Mouse (Mus musculus) stomach, embryonic 14.5 days (tissue): ENCODE measurements at regions not wholly inside any gene's neighbourhood (a gene's known extent, or its start where the extent isn't known, plus 50 kb on each side); places are given as distances from the start of the nearest gene placed in this dataset.

Experiments used
- ATAC-seq: fragments of 200-750 bp; cut with Nextera tagmentation; 2 replicates; pipeline ENCODE4 v1.8.0; 2017; ENCODE audit warnings: low read depth, moderate TSS enrichment; ENCODE audit not compliant: insufficient number of reproducible peaks, insufficient read depth, low FRiP score
- H3K27ac ChIP-seq: fragments of 300-500 bp; sonication (generic); 2 replicates; pipeline ENCODE4 v1.5.1; 2014; ENCODE audit warnings: mild to moderate bottlenecking, low read length, moderate library complexity, mixed read lengths
- H3K27me3 ChIP-seq: fragments of 300-500 bp; sonication (generic); 2 replicates; pipeline ENCODE4 v1.6.1; 2014; ENCODE audit warnings: low read length, control low read depth, mixed read lengths; ENCODE audit not compliant: control insufficient read depth, insufficient read depth
- H3K36me3 ChIP-seq: fragments of 300-500 bp; sonication (generic); 2 replicates; pipeline ENCODE4 v1.6.1; 2014; ENCODE audit warnings: mild to moderate bottlenecking, control low read depth, low read length, moderate library complexity, mixed read lengths; ENCODE audit not compliant: control insufficient read depth, insufficient read depth
- H3K4me1 ChIP-seq: fragments of 300-500 bp; sonication (generic); 2 replicates; pipeline ENCODE4 v1.6.1; 2014; ENCODE audit warnings: low read length, control low read depth, mixed read lengths; ENCODE audit not compliant: control insufficient read depth, insufficient read depth
- H3K4me2 ChIP-seq: fragments of 300-500 bp; sonication (generic); replicated peaks from 2 replicates; pipeline ENCODE4 v1.6.1; 2014; ENCODE audit warnings: low read depth, low read length, control low read depth
- H3K4me3 ChIP-seq: fragments of 300-500 bp; sonication (generic); 2 replicates; pipeline ENCODE4 v1.5.1; 2014; ENCODE audit warnings: low read depth, low read length, control low read depth
- H3K9ac ChIP-seq: fragments of 300-500 bp; sonication (generic); replicated peaks from 2 replicates; pipeline ENCODE4 v1.6.1; 2014; ENCODE audit warnings: low read depth, mild to moderate bottlenecking, control low read depth, low read length, moderate library complexity, mixed read lengths
- H3K9me3 ChIP-seq: fragments of 300-500 bp; sonication (generic); 2 replicates; pipeline ENCODE4 v1.6.1; 2016; ENCODE audit warnings: low read depth, low read length, control low read depth; ENCODE audit not compliant: control insufficient read depth
- WGBS: fragments of 180-500 bp; shearing (Covaris S2); extraction: QIAGEN DNeasy Blood & Tissue Kit; methylation state at CpG from one replicate; pipeline ENCODE4 v1.1.7; 2014; 5-methylcytosine and 5-hydroxymethylcytosine counted together

GRCm38 (mm10) chr1:56072255-56072654 lies 565.0 kb downstream of the Hsfy2 start:
- no peak for ATAC-seq
- WGBS, result 76% methylated on average over 2 of the region's 2 CpGs
- H3K27ac ChIP-seq, result no peak overlapping the region
- H3K27me3 ChIP-seq, result no peaks in the 10 kb centered on the region
- H3K9me3 ChIP-seq, result no peaks in the 10 kb centered on the region
- H3K36me3 ChIP-seq, result no peaks in the 10 kb centered on the region
- no peak overlapping the region for H3K9ac ChIP-seq
- H3K4me2 ChIP-seq, result no peak overlapping the region
- H3K4me3 ChIP-seq, result no peak overlapping the region
- no peaks in the 10 kb centered on the region for H3K4me1 ChIP-seq

- H3K9ac ChIP-seq, result no peak overlapping the region
- H3K4me1 ChIP-seq, result no peaks in the 10 kb centered on the region
- no peak for ATAC-seq
- no peak overlapping the region for H3K4me3 ChIP-seq
- no peaks in the 10 kb centered on the region for H3K36me3 ChIP-seq
- H3K4me2 ChIP-seq, result no peak overlapping the region
- H3K27me3 ChIP-seq, result no peaks in the 10 kb centered on the region
- WGBS, result 68% methylated on average over 3 of the region's 3 CpGs
- no peak overlapping the region for H3K27ac ChIP-seq
- H3K9me3 ChIP-seq, result no peaks in the 10 kb centered on the region
Observed at GRCm38 (mm10) chr1:56063474-56063873, 573.8 kb downstream of the Hsfy2 start.
